Mouse (Mus musculus): ENCODE data around the gene Hist1h2bg. TPM values are rescaled to one million over a fixed set of nuclear protein-coding genes. Genes with fewer than 3 reads are reported as not detected.
A peak's percentile ranks its signal among the peaks of the same experiment; 100 is the strongest.
"Not testable (repeated sequence)": the region's sequence is repeated elsewhere in the genome, so short reads cannot be mapped to it uniquely, and the experiment has no call there.

Gene Hist1h2bg
- polyA plus RNA-seq, 1 experiment from 2014 or later, result 8.7 TPM

DNA sequence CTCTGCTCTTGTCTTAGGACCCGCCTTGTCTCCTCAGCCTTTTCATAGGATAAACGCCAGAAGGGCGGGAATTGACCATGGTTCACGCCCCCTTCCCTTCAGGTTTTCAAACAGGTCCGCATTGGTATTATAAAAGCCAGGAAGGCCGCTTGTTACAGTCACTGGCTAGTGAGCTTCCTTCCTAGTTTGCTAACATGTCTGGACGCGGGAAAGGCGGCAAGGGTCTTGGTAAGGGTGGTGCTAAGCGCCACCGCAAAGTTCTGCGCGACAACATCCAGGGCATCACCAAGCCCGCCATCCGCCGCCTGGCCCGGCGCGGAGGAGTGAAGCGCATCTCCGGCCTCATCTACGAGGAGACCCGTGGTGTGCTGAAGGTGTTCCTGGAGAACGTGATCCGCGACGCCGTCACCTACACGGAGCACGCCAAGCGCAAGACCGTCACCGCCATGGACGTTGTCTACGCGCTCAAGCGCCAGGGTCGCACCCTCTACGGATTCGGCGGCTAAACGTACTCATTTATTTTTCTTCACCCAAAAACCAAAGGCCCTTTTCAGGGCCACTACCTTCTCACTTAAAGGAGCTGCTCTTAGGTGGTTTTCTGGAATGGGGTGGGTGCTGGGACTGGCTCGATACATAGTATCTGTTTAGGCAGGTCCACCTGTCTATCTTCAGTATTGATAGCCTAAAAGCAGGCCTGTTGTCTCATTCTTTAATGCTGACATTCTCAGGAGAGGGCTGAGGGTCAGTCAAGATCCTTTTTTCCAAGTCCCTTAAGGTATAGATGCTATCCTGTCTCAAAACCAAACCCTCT is 10.4 kb downstream of the Hist1h2bg start, which contains the start of gene Hist1h4d:
Gene Hist1h4d, plus strand, starts transcription at position 191 of the 811 bp plus-strand sequence.
- no peaks in the 10 kb centered on the region for H3K9me3 ChIP-seq (ENCODE audit: control insufficient read depth, low read length)
- WGBS, result under 1% methylated on average over 43 of the region's 43 CpGs

DNA sequence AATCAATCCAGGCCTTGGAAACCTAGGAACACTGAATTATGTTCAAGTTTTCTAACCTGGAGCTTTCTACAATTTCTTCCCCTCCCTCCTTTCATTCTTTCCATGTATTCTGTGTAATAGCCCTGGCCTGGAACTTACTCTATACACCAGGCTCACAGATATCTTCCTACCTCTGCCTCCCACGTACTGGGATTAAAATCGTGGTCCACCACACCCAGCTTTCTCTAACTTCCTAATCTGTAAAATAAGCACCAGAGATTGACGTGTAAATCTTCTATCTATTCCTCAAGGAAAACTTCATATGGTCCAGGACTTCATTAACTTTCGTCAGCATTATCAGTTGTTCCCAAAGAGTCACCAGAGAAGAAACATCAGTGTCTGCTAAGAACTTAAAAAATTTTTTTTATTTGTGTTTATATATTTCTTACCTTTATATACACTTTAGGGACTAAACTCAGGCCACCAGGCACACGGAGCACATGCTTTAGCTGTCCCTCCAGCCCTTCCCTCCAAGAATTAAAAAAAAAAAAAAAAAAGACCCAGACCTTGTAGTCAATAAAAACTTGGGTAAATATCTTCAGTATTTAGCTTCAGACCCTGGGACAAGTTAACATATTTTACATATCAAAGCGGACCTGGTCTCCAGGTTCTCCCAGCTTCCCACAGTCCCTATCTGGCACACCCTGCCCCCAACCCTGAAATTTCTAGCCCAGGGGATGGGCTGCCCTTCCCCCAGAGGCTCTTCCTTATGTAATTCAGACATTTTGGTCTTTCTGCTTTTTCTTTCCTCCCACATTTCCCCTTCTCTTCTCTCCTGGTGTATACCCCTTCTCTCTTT is 11.2 kb downstream of the Hist1h2bg start:
- WGBS, result 12% methylated on average over 6 of the region's 6 CpGs
- peak overlapping the region; percentile 89 for H3K4me2 ChIP-seq (ENCODE audit: low read depth, low read length)
- peak overlapping the region; percentile 59 for H3K4me3 ChIP-seq (ENCODE audit: low read length)
- no peak for ATAC-seq
- peak overlapping the region; percentile 72 for H3K9ac ChIP-seq (ENCODE audit: low read depth, low read length)
- no peaks in the 10 kb centered on the region for H3K27me3 ChIP-seq (replicated peaks; ENCODE audit: control insufficient read depth, insufficient read depth, low read length)
- peaks cover 18% of the 10 kb centered on the region for H3K4me1 ChIP-seq (ENCODE audit: control insufficient read depth, insufficient read depth, low read length)
- H3K27ac ChIP-seq (ENCODE audit: low read length), result peak overlapping the region; percentile 79
- H3K36me3 ChIP-seq (ENCODE audit: control insufficient read depth, insufficient read depth, low read length), result no peaks in the 10 kb centered on the region
- H3K9me3 ChIP-seq (ENCODE audit: control insufficient read depth, low read length), result no peaks in the 10 kb centered on the region

More for the DNA sequence above, 10.4 kb downstream of the Hist1h2bg start, which contains the start of gene Hist1h4d:
- peak; percentile 87 for ATAC-seq
- H3K4me3 ChIP-seq (ENCODE audit: low read length), result peak within 1 kb of the TSS; percentile 59
- no peaks in the 10 kb centered on the region for H3K27me3 ChIP-seq (replicated peaks; ENCODE audit: control insufficient read depth, insufficient read depth, low read length)
- H3K36me3 ChIP-seq (ENCODE audit: control insufficient read depth, insufficient read depth, low read length), result no peaks in the 10 kb centered on the region
- H3K27ac ChIP-seq (ENCODE audit: low read length), result peak within 1 kb of the TSS; percentile 79
- peak within 1 kb of the TSS; percentile 89 for H3K4me2 ChIP-seq (ENCODE audit: low read depth, low read length)
- peaks cover 21% of the 10 kb centered on the region for H3K4me1 ChIP-seq (ENCODE audit: control insufficient read depth, insufficient read depth, low read length)
- H3K9ac ChIP-seq (ENCODE audit: low read depth, low read length), result peak within 1 kb of the TSS; percentile 72

DNA sequence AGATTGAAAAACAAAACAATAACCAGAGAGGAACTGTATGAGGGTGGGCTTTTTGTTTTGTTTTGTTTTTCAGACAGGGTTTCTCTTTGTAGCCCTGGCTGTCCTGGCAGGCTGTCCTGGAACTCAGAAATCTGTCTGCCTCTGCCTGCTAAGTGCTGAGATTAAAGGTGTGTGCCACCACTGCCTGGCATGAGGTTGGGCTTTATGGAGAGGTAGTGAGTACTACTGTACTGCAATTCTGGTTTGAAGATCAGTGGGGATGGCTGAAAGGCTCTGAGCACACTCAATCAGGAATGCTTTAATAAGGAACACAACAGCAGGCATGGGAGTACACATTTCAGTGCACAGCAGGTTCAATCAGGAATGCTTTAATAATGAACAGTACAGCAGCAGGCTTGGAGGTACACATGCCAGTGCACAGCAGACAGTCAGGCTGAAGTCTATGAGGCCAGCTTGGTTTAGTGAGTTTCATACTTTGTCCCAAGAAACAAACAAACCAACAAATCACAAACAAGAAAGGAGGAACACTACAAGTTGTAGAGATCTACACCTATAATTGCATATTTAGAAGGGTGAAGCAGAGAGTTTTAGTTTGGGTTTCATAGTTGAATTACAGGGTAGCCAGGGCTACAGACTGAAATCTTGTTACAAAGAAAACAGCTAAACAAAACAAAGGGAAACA is 12.3 kb downstream of the Hist1h2bg start:
- no peak overlapping the region for H3K4me2 ChIP-seq (ENCODE audit: low read depth, low read length)
- H3K27me3 ChIP-seq (replicated peaks; ENCODE audit: control insufficient read depth, insufficient read depth, low read length), result no peaks in the 10 kb centered on the region
- no peak overlapping the region for H3K4me3 ChIP-seq (ENCODE audit: low read length)
- no peaks in the 10 kb centered on the region for H3K9me3 ChIP-seq (ENCODE audit: control insufficient read depth, low read length)
- H3K36me3 ChIP-seq (ENCODE audit: control insufficient read depth, insufficient read depth, low read length), result no peaks in the 10 kb centered on the region
- ATAC-seq, result no peak
- no peak overlapping the region for H3K9ac ChIP-seq (ENCODE audit: low read depth, low read length)
- peak overlapping the region; percentile 49 for H3K27ac ChIP-seq (ENCODE audit: low read length)
- peaks cover 18% of the 10 kb centered on the region for H3K4me1 ChIP-seq (ENCODE audit: control insufficient read depth, insufficient read depth, low read length)

DNA sequence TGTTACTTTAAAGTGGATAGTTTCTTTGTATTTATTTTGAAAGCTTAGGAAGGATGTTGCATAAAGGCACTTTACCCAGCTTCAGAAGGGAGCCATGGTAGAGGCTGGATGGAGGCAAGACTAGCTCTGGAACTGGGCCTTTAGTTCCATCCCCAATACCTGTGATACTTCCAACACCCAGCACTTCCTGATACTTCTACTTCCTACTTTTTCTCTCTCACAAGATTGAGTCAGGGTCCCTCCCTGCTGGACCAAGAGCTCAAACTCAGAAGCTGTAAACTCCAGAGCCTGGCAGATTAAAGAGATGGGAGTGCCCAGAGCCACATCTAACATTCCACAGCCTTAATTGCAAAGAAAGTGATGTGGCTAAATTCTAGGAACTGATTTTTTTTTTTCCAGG is 13.1 kb downstream of the Hist1h2bg start:
- peaks cover 18% of the 10 kb centered on the region for H3K4me1 ChIP-seq (ENCODE audit: control insufficient read depth, insufficient read depth, low read length)
- no peaks in the 10 kb centered on the region for H3K9me3 ChIP-seq (ENCODE audit: control insufficient read depth, low read length)
- H3K4me3 ChIP-seq (ENCODE audit: low read length), result peak overlapping the region; percentile 46; the same call in 1 of the 2 replicates
- H3K27ac ChIP-seq (ENCODE audit: low read length), result peak overlapping the region; percentile 96
- 0 out of 2 replicates have a peak overlapping the region, but pooled peaks have one; percentile 22 for H3K9ac ChIP-seq (ENCODE audit: low read depth, low read length)
- no peaks in the 10 kb centered on the region for H3K36me3 ChIP-seq (ENCODE audit: control insufficient read depth, insufficient read depth, low read length)
- H3K27me3 ChIP-seq (replicated peaks; ENCODE audit: control insufficient read depth, insufficient read depth, low read length), result no peaks in the 10 kb centered on the region
- peak overlapping the region; percentile 66 for H3K4me2 ChIP-seq (ENCODE audit: low read depth, low read length)
- ATAC-seq, result no peak

DNA sequence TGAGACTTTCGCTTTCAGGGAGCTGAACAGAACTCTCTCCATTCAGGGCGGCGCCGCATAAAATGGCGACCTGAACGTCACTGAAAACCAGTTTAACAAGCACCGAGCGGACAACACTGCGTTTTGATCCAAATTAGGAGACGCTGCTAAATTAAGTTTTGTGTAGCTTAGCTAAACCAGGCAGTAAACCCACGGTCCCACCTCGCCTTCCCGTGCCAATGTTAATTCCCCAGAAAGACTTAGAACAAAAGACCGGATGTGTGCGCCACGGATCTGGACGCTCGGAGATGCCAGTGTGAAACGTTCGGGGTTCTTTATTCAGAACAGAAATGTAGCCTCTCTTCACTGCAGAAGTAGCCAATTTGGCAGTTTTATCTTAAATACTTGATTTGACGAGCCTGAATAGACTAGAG is 13.8 kb downstream of the Hist1h2bg start:
- peak overlapping the region; percentile 96 for H3K27ac ChIP-seq (ENCODE audit: low read length)
- H3K4me3 ChIP-seq (ENCODE audit: low read length), result peak overlapping the region; percentile 46
- peak overlapping the region; percentile 66 for H3K4me2 ChIP-seq (ENCODE audit: low read depth, low read length)
- H3K36me3 ChIP-seq (ENCODE audit: control insufficient read depth, insufficient read depth, low read length), result no peaks in the 10 kb centered on the region
- 0 out of 2 replicates have a peak, but pooled peaks have one; percentile 4 for ATAC-seq
- H3K9ac ChIP-seq (ENCODE audit: low read depth, low read length), result peak overlapping the region; percentile 68
- H3K9me3 ChIP-seq (ENCODE audit: control insufficient read depth, low read length), result no peaks in the 10 kb centered on the region
- WGBS, result under 1% methylated on average over 21 of the region's 21 CpGs
- peaks cover 18% of the 10 kb centered on the region for H3K4me1 ChIP-seq (ENCODE audit: control insufficient read depth, insufficient read depth, low read length)
- no peaks in the 10 kb centered on the region for H3K27me3 ChIP-seq (replicated peaks; ENCODE audit: control insufficient read depth, insufficient read depth, low read length)

DNA sequence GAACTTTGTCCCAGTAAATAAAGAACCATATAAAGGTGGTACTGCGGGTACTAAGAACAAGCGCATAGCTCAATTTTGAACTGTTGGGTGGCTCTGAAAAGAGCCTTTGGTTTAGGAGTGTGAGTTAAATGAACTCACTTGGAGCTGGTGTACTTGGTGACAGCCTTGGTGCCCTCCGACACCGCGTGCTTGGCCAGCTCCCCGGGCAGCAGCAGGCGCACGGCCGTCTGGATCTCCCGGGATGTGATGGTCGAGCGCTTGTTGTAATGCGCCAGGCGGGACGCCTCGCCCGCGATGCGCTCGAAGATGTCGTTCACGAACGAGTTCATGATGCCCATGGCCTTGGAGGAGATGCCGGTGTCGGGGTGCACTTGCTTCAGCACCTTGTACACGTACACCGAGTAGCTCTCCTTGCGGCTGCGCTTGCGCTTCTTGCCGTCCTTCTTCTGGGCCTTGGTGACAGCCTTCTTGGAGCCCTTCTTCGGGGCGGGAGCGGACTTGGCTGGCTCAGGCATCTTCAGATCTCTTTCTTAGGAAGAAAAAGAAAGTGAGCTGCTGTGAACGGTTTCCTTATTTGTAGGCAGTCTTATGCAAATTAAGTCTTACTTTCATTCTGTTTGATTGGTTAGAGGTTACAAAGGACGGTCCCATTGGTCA is 14.4 kb downstream of the Hist1h2bg start:
- peak overlapping the region; percentile 46 for H3K4me3 ChIP-seq (ENCODE audit: low read length)
- under 1% methylated on average over 31 of the region's 36 CpGs for WGBS
- peak; percentile 87 for ATAC-seq

DNA sequence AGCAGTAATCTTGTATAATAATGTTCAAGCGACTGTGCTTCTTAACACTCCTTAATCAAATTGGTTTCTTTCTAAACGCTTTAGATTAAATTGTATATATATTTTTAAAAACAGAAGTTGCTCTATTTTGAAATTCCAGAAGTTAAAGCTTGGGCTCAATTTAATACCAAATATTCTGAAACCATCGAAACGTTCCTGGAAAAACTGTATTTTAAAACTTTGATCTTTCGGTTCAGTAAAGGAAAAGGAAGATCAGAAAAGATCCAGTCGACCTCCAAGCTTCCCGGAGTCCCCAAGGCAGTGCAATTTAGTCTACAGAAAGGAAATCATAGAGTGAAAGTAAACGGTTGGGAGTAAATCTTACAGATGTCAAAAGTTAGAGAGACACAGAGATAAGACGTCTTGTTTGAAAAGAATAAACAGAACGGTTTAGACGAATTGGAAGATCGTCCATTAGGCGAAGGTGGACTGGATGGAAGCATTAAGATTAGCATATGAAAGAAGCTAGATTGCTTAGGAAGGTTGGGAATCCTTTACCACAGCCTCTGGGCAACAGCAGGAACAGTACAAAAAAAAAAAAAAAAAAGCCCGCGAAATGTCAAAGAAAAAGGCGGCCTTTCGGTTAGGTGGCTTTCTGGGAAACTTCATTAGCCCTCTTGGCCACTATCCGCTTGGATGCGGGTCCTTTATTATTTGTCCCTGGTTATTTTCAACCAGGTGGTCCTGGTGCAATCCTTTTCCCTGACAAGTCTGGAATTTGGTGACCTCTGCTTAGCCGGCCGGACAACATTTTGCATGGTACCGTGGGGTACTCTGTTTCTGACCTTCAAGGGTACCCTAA is 15.1 kb downstream of the Hist1h2bg start:
- peak overlapping the region; percentile 95 for H3K27ac ChIP-seq (ENCODE audit: low read length)
- peaks cover 16% of the 10 kb centered on the region for H3K4me1 ChIP-seq (ENCODE audit: control insufficient read depth, insufficient read depth, low read length)
- WGBS, result 2% methylated on average over 22 of the region's 22 CpGs
- H3K4me3 ChIP-seq (ENCODE audit: low read length), result peak overlapping the region; percentile 42
- H3K27me3 ChIP-seq (replicated peaks; ENCODE audit: control insufficient read depth, insufficient read depth, low read length), result no peaks in the 10 kb centered on the region
- H3K9ac ChIP-seq (ENCODE audit: low read depth, low read length), result peak overlapping the region; percentile 64
- H3K4me2 ChIP-seq (ENCODE audit: low read depth, low read length), result peak overlapping the region; percentile 65
- H3K36me3 ChIP-seq (ENCODE audit: control insufficient read depth, insufficient read depth, low read length), result no peaks in the 10 kb centered on the region
- ATAC-seq, result no peak
- no peaks in the 10 kb centered on the region for H3K9me3 ChIP-seq (ENCODE audit: control insufficient read depth, low read length)

More for the DNA sequence above, 14.4 kb downstream of the Hist1h2bg start:
- peaks cover 18% of the 10 kb centered on the region for H3K4me1 ChIP-seq (ENCODE audit: control insufficient read depth, insufficient read depth, low read length)
- peak overlapping the region; percentile 68 for H3K9ac ChIP-seq (ENCODE audit: low read depth, low read length)
- H3K36me3 ChIP-seq (ENCODE audit: control insufficient read depth, insufficient read depth, low read length); H3K27me3 ChIP-seq (replicated peaks; ENCODE audit: control insufficient read depth, insufficient read depth, low read length); H3K9me3 ChIP-seq (ENCODE audit: control insufficient read depth, low read length): not testable (repeated sequence)
- peak overlapping the region; percentile 66 for H3K4me2 ChIP-seq (ENCODE audit: low read depth, low read length)
- H3K27ac ChIP-seq (ENCODE audit: low read length), result peak overlapping the region; percentile 96

DNA sequence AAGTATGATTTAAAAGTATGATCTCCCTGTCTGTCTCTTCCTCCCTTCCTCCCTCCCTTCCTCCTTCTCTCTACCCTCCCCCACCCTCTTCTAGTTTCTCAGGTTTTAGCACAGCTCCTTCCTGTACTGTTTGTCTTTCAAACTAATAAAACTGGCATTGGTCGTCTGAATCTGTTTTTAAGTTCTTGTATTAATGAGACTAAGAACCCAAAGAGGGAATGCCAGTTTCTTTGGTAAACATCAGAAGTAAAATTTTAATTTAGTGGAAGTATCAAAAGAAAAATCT is 15.7 kb downstream of the Hist1h2bg start:
- WGBS, result 2% methylated on average over 1 of the region's 1 CpGs
- Histone ChIP-seq H3K4me2 (ENCODE audit: low read depth, low read length) (peak overlapping the region; percentile 65), H3K36me3 (ENCODE audit: control insufficient read depth, insufficient read depth, low read length) (no peaks in the 10 kb centered on the region), H3K9me3 (ENCODE audit: control insufficient read depth, low read length) (no peaks in the 10 kb centered on the region), H3K4me3 (ENCODE audit: low read length) (peak overlapping the region; percentile 42), H3K4me1 (ENCODE audit: control insufficient read depth, insufficient read depth, low read length) (peaks cover 16% of the 10 kb centered on the region), H3K27me3 (replicated peaks; ENCODE audit: control insufficient read depth, insufficient read depth, low read length) (no peaks in the 10 kb centered on the region), H3K9ac (ENCODE audit: low read depth, low read length) (peak overlapping the region; percentile 64), H3K27ac (ENCODE audit: low read length) (peak overlapping the region; percentile 95)
- no peak for ATAC-seq

Data from intestine, embryonic 16.5 days (tissue).